Mouse (Mus musculus): ENCODE measurements around the gene Phldb1.

- TF ChIP-seq POLR2A (IDR thresholded peaks at IDR 0.05; ENCODE audit: low read depth, low read length): no peak
- TF ChIP-seq CTCF (IDR thresholded peaks at IDR 0.05; ENCODE audit: extremely low read depth, insufficient read depth, insufficient read length, insufficient replicate concordance): no peak
Observed at GRCm38 (mm10) chr9:44641616-44642015, 93.4 kb downstream of the Phldb1 start.
